Mouse (Mus musculus) bone marrow macrophage, adult 2 months (primary cell): ENCODE data around the gene Rpl27. TPM values are rescaled to one million over a fixed set of nuclear protein-coding genes. Genes with fewer than 3 reads are reported as not detected.

Source experiments
- H3K27ac ChIP-seq: 2 replicates; pipeline ENCODE4 v1.5.1; 2012; ENCODE audit warnings: low read depth, low read length; ENCODE audit not compliant: insufficient read depth
- H3K4me1 ChIP-seq: 2 replicates; pipeline ENCODE4 v1.6.1; 2012; ENCODE audit warnings: low read length; ENCODE audit not compliant: control insufficient read depth, insufficient read depth
- H3K4me3 ChIP-seq: 2 replicates; pipeline ENCODE4 v1.5.1; 2012; ENCODE audit warnings: mild to moderate bottlenecking, low read length, moderate library complexity; ENCODE audit not compliant: insufficient read depth
- CTCF ChIP-seq: IDR thresholded peaks from 2 replicates; pipeline ENCODE4 v1.5.1; 2012; ENCODE audit warnings: low read depth, mild to moderate bottlenecking, low read length, moderate library complexity
- POLR2A ChIP-seq: IDR thresholded peaks from 2 replicates; pipeline ENCODE4 v1.6.1; 2012; ENCODE audit warnings: mild to moderate bottlenecking, low read depth, low read length, borderline replicate concordance
- polyA plus RNA-seq: library from polyadenylated mRNA; stranded (reverse); fragments of >200 nt; gene quantifications from 2 replicates; pipeline ENCODE4 v1.2.4, GENCODE M21; 2012; ENCODE audit not compliant: missing spikeins, insufficient read depth, insufficient read length

Gene Rpl27
- polyA plus RNA-seq, 1 experiment = 519 TPM

DNA sequence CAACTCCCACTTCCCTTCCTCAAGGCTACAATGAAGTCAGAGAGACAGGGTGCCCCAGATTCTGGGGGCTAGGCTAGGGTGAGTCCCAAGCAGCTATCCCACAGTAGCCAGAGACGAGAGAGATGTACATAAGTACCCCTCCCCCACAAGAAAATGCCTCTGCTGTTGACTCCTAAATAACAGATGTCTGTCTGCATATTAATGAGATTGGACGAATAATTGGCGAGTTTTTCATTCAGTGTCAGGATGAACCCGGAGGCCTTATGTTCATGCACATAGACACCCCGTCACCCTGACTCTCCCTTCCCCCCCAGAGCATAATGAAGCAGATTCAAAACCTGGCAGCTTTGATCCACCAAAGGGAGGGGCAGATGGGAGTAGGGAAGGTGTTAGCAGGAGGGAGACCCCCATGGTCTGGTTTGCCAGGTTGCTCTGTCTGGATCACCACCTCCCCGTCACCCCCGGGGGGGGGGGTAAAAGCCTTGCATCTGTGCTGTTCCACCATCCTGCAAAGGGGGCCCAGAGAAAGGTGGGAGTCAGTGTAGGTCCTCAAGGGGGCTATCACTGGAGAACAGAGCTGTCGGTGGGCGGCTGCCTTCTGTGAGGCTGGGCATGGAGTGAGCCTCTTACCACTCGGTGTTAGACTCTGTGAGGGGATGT lies 35.6 kb downstream of the Rpl27 start:
- TF ChIP-seq CTCF = no peak
- H3K4me1 ChIP-seq = no peaks in the 10 kb centered on the region
- H3K27ac ChIP-seq = no peak overlapping the region
- no peak overlapping the region for H3K4me3 ChIP-seq

GRCm38 (mm10) chr11:101479171-101479635 lies 37.1 kb downstream of the Rpl27 start:
- H3K27ac ChIP-seq = no peak overlapping the region
- no peak overlapping the region for H3K4me3 ChIP-seq
- TF ChIP-seq POLR2A (no peak), CTCF (no peak)
- no peaks in the 10 kb centered on the region for H3K4me1 ChIP-seq

GRCm38 (mm10) chr11:101480912-101481311 lies 38.8 kb downstream of the Rpl27 start:
- TF ChIP-seq CTCF (no peak), POLR2A (no peak)
- Histone ChIP-seq H3K4me1 (no peaks in the 10 kb centered on the region), H3K27ac (no peak overlapping the region), H3K4me3 (no peak overlapping the region)

DNA sequence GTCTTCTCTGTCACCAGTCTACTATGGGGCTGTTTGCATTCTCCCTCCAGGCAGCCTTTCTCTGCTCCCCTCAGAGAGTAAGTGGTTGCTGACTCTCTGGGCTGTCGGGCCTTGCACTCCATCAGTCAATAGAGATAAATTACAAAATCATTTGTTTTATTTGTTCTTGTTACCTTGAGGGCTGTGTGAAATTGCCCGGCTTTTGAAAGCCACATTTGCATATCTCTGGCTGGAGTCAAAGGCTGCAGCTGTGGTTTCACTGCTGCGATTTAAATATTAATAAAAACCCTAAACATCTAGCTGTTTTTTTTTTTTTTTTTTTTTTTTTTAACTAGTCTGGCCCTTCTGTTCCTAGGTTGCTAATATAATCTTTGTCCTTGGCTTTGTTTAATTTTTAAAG lies 41.7 kb downstream of the Rpl27 start:
- Histone ChIP-seq H3K27ac (no peak overlapping the region), H3K4me3 (no peak overlapping the region), H3K4me1 (no peaks in the 10 kb centered on the region)
- TF ChIP-seq POLR2A (no peak), CTCF (no peak)

GRCm38 (mm10) chr11:101484245-101484644 lies 42.1 kb downstream of the Rpl27 start:
- TF ChIP-seq POLR2A = no peak
- no peak overlapping the region for H3K4me3 ChIP-seq
- no peaks in the 10 kb centered on the region for H3K4me1 ChIP-seq
- no peak overlapping the region for H3K27ac ChIP-seq

- H3K27ac ChIP-seq = no peak overlapping the region
- no peak for TF ChIP-seq POLR2A
- no peak for TF ChIP-seq CTCF
- H3K4me3 ChIP-seq = no peak overlapping the region
- no peaks in the 10 kb centered on the region for H3K4me1 ChIP-seq
Measured at GRCm38 (mm10) chr11:101484814-101485213, 42.7 kb downstream of the Rpl27 start.

GRCm38 (mm10) chr11:101485509-101486028 lies 43.5 kb downstream of the Rpl27 start:
- Histone ChIP-seq H3K27ac (no peak overlapping the region), H3K4me3 (no peak overlapping the region), H3K4me1 (no peaks in the 10 kb centered on the region)
- TF ChIP-seq CTCF (no peak), POLR2A (no peak)

DNA sequence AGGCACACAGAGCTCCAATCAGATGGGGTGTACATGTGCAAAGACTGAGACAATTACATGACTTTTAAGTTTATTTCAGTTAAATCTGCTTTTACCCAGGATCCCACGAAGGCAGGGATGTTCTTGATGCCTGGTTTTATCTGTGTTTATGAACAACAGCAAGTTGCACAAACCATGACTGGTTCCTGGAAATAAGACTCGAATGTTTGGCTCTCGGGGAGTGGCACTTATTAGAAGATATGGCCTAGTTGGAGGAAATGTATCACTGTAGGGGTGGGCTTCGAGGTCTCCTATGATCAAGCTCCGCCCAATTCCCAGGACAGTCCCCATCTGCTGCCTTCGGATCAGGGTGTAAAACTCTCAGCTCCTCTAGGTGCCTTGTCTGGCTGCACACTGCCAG lies 44.0 kb downstream of the Rpl27 start:
- Histone ChIP-seq H3K27ac (no peak overlapping the region), H3K4me3 (no peak overlapping the region), H3K4me1 (no peaks in the 10 kb centered on the region)
- TF ChIP-seq CTCF (no peak), POLR2A (no peak)

Other genes with a start within 250 kb of the Rpl27 start
- gene Ezh1, start 215.8 kb upstream of the Rpl27 start, polyA plus RNA-seq = 48.6 and 52.5 TPM in 2 replicates
- gene Ramp2, start 196.3 kb upstream of the Rpl27 start, polyA plus RNA-seq = not detected in 2 replicates
- 111 and 114 TPM in 2 replicates for gene Vps25, start 188.6 kb upstream of the Rpl27 start, polyA plus RNA-seq
- gene Wnk4, start 181.7 kb upstream of the Rpl27 start, polyA plus RNA-seq = not detected in 2 replicates
- gene Cntd1, start 163.3 kb upstream of the Rpl27 start, polyA plus RNA-seq = 1.0 and 1.6 TPM in 2 replicates
- gene Coa3, start 163.2 kb upstream of the Rpl27 start, polyA plus RNA-seq = 60.1 and 63.3 TPM in 2 replicates
- 78.3 and 80.1 TPM in 2 replicates for gene Becn1, start 140.0 kb upstream of the Rpl27 start, polyA plus RNA-seq
- gene Psme3, start 126.1 kb upstream of the Rpl27 start, polyA plus RNA-seq = 48.8 and 53.2 TPM in 2 replicates
- gene Aoc2, start 117.2 kb upstream of the Rpl27 start, polyA plus RNA-seq = 1.1 and 1.3 TPM in 2 replicates
- 0.20 TPM in 1 of 2 replicates, not detected in the other for gene Aoc3, start 111.7 kb upstream of the Rpl27 start, polyA plus RNA-seq
- gene G6pc, start 74.7 kb upstream of the Rpl27 start, polyA plus RNA-seq = not detected in 2 replicates
- gene Aarsd1, start 24.7 kb upstream of the Rpl27 start, polyA plus RNA-seq = 15.4 and 17.8 TPM in 2 replicates
- 3.9 and 5.3 TPM in 2 replicates for gene Gm27029, start 17.5 kb upstream of the Rpl27 start, polyA plus RNA-seq
- gene Rundc1, start 17.2 kb upstream of the Rpl27 start, polyA plus RNA-seq = 11.4 and 12.0 TPM in 2 replicates
- 4.5 and 4.7 TPM in 2 replicates for gene Ptges3l, start 17.0 kb upstream of the Rpl27 start, polyA plus RNA-seq
- gene Ifi35, start 6.1 kb downstream of the Rpl27 start, polyA plus RNA-seq = 50.6 and 58.7 TPM in 2 replicates
- 9.7 and 11.4 TPM in 2 replicates for gene Rnd2, start 22.7 kb downstream of the Rpl27 start, polyA plus RNA-seq
- gene Vat1, start 23.9 kb downstream of the Rpl27 start, polyA plus RNA-seq = 180 and 202 TPM in 2 replicates
- gene Brca1, start 109.7 kb downstream of the Rpl27 start, polyA plus RNA-seq = 7.9 and 8.2 TPM in 2 replicates
- 179 and 198 TPM in 2 replicates for gene Nbr1, start 109.9 kb downstream of the Rpl27 start, polyA plus RNA-seq
- gene Tmem106a, start 139.9 kb downstream of the Rpl27 start, polyA plus RNA-seq = 407 and 510 TPM in 2 replicates
- not detected in 2 replicates for gene Gm11634, start 157.0 kb downstream of the Rpl27 start, polyA plus RNA-seq
- 21.2 and 22.1 TPM in 2 replicates for gene Rdm1, start 184.9 kb downstream of the Rpl27 start, polyA plus RNA-seq
- 0.80 and 1.9 TPM in 2 replicates for gene Arl4d, start 223.2 kb downstream of the Rpl27 start, polyA plus RNA-seq